Mouse (Mus musculus) 416B (cell line): Measurements from ENCODE around the gene Ptpre.

ENCODE experiments used
- DNase-seq: peaks from one replicate; pipeline ENCODE4 v3.0.0; 2011; ENCODE audit warnings: low read depth

The Ptpre gene

GRCm38 (mm10) chr7:135534548-135535189 is 2.6 kb upstream of the Ptpre start:
- no peak for DNase-seq

- peak; percentile 63 for DNase-seq
These were observed 1.4 kb upstream of the Ptpre start for GRCm38 (mm10) chr7:135535908-135536307.

GRCm38 (mm10) chr7:135537948-135538741 is 864 bp downstream of the Ptpre start:
- DNase-seq: peak; percentile 47

DNA sequence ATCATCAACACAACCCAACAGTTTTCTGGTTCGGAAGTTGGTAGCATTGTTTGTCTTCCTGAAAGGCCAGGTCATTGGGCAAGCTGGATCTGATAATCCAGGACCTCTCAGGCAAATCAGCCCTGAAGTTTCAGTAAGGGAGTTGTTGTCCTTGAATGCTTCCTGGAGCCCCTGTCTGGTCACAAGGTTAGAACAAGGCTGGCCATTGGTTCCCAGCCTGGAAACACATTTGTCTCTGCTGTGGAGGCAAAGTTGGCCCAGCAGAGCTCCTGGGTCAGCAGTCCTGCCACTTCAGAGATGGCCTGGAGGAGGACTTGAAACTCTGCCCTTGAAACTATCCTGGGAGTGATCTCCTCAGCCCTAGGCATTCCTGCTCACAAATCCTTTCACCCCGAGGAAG is 2.1 kb downstream of the Ptpre start:
- DNase-seq: peak; percentile 86

- DNase-seq: no peak
These were observed 5.0 kb downstream of the Ptpre start for GRCm38 (mm10) chr7:135542235-135542634.

DNA sequence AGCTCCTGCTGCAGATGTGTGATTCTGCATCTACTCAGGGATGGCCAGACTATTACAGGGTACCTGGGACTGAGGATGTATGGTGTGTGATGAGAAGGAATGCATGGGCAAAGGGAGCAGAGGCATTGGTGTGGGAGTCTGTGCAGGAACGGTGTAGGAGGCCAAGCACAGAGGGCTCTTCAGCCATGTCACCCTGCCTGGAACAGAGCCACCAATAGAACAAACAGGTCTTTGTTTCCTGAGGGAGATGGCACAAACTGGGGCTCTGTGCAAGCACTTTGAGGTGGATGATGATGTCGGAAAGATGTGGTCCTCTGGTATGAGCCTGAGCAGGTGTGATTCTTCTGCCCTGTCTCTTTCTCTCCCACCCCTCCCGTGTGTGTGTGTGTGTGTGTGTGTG is 5.8 kb downstream of the Ptpre start:
- DNase-seq: no peak

- DNase-seq: no peak
These were observed 7.0 kb downstream of the Ptpre start for GRCm38 (mm10) chr7:135544321-135544720.

- DNase-seq: no peak
These were observed 8.7 kb downstream of the Ptpre start for GRCm38 (mm10) chr7:135545957-135546356.

DNA sequence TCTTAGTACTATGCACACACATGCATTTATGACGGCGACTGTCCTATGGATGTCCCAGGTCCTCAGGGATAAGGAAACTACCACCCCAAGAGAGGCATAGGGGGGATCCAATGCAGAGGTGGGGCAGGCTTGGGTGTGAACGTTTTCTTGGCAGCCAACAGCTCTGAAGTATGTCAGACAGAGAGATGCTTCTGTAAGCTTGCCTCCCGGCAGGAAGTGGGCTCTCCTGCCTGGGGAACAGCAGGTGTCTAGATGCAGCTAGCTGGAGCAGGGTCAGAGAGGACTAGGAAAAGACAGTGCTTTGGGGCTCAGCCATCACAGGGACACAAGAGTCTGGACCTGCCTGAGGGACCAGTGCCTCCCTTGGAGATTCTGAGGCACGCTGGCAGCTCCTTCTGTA is 9.2 kb downstream of the Ptpre start:
- no peak for DNase-seq

- no peak for DNase-seq
These were observed 11.2 kb downstream of the Ptpre start for GRCm38 (mm10) chr7:135548434-135548833.

DNA sequence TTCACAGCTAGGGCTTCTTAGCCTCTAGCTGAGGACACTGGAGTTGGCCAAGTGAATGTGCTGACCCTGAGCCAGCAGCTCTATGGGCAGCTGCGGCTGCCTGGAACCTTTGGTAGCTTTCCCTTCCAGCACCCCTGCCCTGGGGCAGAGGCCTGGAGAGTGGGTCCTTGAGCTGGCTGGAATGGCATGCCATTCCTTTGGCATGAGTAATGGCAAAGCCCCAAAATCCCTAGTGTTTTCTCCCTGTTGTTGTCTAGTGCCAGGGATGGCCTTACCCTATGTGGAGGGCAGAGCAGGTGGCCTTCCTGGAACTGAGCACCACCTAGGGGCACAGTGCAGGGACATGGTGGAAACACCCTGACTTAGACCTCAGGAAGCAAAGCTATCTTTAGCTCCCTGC is 14.3 kb downstream of the Ptpre start:
- no peak for DNase-seq

DNA sequence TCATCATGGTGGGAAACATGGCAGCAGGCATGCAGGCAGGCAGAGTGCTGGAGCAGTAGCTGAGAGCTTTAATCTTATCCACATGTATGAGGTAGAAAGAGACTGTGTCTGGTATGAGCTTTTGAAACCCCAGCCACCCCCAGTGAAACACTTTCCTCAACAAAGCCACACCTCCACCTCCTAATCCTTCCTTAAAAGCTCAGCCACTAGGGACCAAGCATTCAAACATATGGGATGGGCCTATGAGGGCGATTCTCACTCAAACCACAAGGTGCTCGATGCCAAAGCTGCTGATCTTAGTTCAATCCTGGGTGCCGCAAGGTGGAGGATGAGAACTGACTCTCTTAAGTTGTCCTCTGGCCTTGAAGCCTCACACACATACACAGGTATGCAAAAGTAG is 16.3 kb downstream of the Ptpre start:
- DNase-seq: peak; percentile 50

GRCm38 (mm10) chr7:135556663-135557402 is 19.6 kb downstream of the Ptpre start:
- peak; percentile 65 for DNase-seq

DNA sequence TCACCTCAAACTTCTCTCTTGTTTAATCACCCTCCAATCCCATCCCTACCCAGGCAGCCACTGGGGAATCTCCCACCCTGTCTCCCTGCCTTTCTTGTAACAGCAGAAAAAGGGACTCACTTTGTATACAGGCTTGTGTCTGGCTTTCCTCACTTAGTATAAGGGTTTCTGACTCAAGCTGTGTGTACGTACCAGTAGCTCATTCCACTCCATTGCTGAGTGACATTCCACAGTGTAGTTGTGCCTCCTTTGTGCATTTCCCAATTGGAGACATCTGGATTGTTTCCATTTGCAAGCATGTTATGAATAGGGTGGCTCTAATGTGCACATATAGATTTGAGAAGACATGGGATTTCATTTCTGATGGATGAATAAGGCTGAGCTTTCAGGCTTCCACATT is 23.0 kb downstream of the Ptpre start:
- DNase-seq: no peak

DNA sequence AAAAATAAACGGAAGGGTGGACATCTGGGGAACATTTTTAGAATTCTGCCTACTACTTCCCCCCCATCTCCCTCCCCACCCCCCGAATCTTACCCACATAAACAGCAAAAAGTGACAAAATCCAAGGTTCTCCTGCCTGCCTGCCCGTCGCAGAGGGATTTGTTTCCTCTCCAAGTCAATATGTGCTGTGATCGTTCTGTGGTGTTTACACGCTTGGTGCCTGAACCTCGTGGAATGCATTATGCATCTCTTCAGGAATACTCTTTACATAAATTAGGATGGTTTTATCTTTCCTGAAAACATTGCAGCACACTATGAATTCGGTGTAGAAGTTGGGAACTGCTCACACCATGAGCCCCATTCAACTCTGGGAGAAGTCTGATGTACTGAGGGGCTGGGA is 26.7 kb downstream of the Ptpre start:
- DNase-seq: no peak

GRCm38 (mm10) chr7:135566013-135566412 is 28.7 kb downstream of the Ptpre start:
- no peak for DNase-seq

- no peak for DNase-seq
These were observed 30.3 kb downstream of the Ptpre start for GRCm38 (mm10) chr7:135567582-135567981.

GRCm38 (mm10) chr7:135568550-135568949 is 31.3 kb downstream of the Ptpre start:
- DNase-seq: no peak

- DNase-seq: no peak
These were observed 34.1 kb downstream of the Ptpre start for GRCm38 (mm10) chr7:135571392-135571791.

- no peak for DNase-seq
These were observed 34.8 kb downstream of the Ptpre start for GRCm38 (mm10) chr7:135571951-135572559.

DNA sequence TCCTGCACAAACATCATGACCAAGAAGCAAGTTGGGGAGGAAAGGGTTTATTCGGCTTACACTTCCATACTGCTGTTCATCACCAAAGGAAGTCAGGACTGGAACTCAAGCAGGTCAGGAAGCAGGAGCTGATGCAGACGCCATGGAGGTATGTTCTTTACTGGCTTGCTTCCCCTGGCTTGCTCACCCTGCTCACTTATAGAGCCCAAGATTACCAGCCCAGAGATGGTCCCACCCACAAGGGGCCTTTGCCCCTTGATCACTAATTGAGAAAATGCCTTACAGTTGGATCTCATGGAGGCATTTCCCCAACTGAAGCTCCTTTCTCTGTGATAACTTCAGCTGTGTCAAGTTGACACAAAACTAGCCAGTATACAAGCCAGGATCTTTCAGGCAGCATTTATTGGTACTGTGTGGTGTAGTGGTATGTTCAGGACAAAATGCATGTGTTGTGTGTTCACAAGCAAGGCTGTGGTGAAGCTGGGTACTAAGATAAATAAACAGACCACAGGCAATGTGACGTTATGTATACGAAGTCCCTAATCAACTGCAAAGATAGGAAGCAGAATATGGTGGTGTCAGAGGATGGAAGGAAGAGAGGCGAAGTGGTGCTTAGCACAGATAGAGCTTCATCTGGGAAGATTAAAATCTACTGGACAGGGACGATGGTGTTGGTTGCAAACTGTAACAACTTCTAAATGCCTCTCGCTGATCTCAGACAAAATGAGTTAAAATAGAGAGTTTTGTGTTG is 38.2 kb downstream of the Ptpre start:
- peak; percentile 79 for DNase-seq

GRCm38 (mm10) chr7:135576329-135576728 is 39.0 kb downstream of the Ptpre start:
- DNase-seq: no peak
